Mouse (Mus musculus) cerebellum, adult 8-10 months (tissue): ENCODE data around the gene Tex2.
"Not testable (repeated sequence)": the region's sequence is repeated elsewhere in the genome, so short reads cannot be mapped to it uniquely, and the experiment has no call there.

Source experiments
- DNase-seq: peaks from one replicate; pipeline ENCODE4 v3.0.0; 2022

Tex2 gene

DNA sequence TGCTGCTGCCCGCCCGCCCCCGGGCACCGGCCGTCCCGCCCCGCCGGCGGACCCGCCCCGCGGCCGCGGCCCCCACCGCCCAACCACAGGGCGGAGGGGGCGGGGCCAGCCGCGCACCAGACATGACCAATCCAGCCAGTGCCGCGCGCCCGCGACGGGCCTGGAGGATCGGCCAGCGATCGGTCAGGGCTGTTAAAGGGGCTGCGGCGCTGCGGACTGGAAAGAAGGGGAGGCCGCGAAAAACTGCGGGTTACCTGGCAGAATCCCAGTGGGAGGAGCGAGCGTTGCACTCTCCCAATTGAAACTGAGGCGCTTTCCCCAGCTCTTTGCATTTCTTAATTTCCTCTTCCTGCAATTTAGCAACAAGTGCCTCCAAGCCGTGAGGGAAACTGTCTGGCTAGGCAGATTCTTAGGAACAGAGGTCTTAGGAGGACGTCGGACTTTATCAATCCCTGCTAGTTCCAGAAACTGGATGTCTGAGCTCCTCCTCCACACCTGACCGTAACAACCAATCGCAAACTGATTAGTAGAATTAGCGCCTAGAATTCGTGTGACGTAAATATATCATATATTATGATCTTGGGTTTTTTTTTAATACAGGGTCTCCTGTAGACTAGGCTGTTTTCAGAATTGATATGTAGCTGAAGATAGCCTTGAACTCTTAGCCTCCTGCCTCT is at the start of gene Tex2:
Gene Tex2, minus strand, starts transcription at position 463 of the 677 bp plus-strand sequence.
- peak; percentile 97 for DNase-seq

GRCm38 (mm10) chr11:106662634-106663407 is 49.6 kb upstream of the Tex2 start:
- DNase-seq: no peak

DNA sequence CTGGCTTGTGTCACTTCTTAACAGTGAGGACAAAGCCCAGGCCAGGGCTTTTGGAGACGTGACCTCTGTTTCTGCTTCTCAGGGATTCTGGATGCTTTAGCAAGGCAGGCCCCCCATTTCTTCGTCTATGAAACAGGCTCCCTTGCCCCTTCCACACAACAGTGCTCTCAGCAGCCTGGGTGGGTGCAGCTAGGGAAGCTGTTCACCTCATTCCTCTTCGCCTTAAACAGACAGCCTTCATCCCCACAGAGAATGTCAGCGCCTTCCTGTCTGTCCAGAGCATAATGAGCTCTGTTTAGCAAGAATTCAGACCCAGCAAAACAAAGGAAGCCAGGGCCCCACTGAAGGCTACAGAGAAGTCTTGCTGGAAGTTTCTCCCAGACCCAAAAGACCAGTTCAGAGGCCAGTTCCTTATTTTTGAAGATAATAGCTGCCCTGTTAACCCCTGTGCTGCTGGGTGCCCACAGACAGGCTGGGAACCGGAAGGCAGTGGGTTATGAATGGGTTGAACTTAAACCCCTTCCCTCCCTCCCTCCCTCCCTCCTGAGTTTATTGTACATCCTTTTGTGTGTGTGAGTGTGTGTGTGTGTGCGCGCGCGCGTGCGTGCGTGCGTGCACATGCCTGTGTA is 47.3 kb upstream of the Tex2 start:
- DNase-seq: no peak

DNA sequence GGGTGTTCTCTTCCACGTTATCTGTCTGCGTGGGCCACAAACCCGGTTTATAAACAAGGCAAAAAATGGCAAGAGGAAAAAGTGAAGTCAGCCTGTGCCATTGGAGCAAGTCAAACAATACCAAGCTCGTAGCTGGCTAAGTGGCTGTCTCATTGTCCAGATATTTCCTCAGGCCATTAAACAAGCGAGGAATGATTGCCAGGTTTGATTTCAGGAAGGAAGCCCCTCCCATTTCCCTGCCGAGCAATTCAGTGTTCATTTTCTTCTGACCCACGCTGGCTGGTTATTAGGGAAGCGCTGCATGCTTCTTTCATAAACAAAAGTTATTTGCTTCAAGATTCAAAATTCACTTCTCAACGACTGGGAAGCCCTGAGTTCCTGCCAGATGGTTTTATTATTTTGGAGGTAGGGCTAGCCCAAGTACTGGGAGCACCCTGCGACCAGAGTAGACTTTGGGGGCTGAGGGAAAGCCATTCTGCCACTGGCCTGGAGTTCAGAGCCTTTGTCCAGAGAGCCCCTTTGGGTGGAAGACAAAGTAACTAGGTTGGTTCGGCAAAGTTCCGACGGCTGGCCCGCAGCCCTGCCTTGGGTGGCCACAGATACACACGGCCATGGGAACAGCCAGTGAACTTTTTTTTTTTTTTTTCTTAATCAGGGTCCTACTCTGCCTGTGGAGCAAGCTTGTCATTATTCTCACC is 46.5 kb upstream of the Tex2 start:
- DNase-seq: no peak

DNA sequence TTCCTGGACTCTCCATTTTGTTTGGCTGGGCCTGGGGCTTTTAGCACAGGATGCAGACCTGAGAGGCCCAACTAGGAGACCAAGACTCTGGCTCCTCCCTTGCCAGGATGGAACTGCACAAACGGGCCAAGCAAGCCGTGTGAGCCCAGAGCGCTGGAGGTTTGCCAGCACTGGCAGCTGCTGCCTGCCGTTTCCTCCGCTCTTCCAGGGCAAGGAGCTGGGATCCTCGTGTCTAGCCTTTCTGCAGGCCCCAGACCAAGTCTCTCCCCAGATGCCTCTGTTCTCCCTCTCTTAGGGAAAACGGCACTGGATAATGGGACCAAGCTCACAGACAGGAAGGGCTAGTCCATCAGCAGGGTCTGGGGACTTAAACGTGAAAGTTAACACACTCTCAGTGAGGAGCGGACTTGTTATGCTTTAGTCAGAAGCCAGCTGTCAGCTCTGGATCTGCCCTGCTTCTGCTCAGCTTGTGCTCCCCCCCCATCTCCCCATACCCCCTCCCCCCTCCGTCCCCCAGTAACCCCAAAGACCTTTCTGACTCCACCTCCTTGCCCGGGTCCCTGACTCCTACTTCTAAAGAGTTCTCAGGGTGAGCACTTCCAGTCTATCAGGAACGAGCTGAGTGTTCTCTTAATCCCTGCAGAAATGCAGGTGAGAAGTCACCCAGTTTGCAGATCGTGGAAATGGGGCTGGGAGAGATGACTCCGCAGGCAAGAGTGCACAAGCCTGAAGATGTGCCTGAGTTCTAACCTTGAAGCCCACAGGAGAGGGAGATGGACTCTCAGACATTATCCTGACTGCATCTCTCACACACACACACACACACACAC is 45.0 kb upstream of the Tex2 start:
- peak; percentile 82 for DNase-seq

DNA sequence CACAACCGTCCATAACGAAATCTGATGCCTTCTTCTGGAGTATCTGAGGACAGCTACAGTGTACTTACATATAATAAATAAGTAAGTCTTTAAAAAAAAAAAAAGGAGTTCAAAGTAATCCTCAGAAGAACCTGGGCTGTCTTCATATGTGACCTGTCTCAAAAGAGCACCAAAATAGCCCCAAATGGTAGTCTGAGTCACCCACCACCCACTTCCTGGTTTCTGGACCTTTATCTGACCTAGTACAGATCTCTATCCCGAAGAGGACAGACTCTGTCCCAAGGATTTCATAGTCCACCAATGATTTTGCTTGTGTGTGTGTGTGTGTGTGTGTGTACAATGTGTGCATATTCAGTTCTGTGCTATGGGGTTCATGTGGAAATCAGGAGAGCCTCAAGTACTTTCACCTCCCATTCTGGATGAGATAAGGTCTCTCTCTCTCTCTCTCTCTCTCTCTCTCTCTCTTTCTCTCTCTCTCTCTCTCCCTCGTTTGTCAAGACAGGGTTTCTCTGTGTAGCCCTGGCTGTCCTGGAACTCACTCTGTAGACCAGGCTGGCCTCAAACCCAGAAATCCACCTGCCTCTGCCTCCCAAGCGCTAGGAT is 43.8 kb upstream of the Tex2 start:
- not testable (repeated sequence) for DNase-seq

- DNase-seq: peak; percentile 82
Measured at GRCm38 (mm10) chr11:106648347-106648746, 35.1 kb upstream of the Tex2 start.

DNA sequence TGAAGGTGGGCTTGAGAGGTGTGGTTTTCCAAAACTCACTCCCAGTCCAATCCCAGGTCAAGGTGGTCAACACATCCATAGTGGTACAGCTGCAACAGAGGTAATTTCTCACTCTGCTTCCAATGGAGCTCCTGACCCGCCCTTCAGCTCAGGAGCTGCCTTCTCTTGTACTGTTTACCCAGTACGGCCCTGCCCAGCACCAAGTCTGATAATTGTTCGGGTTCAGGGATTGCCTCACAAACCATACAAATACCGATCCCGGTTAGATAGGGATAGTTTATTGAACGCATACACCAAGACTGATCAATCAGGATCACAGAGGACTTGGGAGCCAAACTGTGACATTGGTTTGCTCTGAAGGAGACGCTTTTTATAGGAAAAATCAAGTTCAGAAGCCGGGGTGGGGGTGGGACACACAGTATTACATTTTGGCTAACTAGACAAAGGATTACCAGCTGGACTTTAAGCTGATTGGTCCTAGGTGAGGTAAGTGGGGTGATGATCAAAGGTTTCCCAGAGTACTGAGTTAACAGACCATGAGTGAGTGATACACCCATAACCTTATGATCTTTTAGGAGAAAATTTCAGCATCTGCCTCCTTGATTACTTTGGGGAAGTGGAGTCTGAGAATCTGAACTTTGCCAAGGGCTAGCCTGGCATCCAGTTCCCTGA is 29.9 kb upstream of the Tex2 start:
- DNase-seq: no peak

GRCm38 (mm10) chr11:106641580-106641979 is 28.4 kb upstream of the Tex2 start:
- no peak for DNase-seq

- DNase-seq: no peak
Measured at GRCm38 (mm10) chr11:106640059-106640458, 26.8 kb upstream of the Tex2 start.

DNA sequence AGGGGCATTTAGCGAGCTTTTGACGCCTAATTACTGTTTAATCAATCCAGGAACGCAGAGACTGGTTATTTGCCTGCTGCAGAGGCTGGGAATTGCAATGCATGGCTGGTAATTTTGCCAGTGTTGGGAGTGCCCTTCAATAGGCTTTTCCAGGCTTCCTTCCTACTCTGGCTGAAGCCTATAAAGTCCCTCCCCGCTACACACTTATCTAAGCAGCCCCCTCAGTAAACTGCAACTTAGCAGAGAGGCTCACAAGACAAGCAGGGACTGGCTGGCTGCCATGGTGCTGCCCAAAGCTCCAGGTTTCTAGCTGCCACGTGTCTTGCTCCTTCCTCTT is 26.1 kb upstream of the Tex2 start:
- no peak for DNase-seq

DNA sequence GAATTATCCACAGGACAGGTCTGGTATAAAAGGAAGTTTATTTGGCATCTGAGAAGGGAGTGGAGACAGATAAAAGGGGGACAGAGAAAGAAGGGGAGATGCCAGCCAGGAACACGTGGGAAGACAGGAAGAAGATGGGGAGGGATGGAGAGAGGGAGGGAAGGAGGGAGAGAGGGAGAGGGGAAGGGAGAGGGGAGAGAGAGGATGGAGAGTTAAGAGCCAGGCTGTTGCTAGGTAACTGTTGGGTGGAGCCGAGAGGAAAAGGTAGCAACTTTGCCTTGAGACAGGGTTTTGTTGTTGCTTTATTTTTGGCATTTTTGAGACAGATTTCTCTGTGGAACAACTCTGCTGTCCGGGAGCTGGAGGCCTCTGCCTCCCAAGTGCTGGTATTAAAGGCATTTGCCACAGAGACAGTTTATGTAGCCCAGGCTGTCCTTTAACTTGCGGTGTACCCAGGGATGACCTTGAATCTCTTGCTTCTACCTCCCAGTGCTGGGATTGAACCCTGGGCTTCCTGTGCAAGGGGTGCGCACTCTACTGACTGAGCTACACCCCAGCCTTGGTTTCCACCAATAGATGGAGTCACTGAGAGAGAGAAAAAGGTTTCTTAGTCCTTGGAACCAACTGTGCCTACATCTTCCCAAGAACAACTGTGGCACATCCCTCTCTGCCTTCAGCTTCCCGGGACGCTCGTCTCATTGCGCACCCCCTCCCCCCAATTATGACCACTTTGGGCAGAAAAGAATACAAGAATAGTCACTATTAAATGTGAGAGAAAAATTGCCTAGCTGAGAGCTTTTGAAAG is 25.5 kb upstream of the Tex2 start:
- DNase-seq: no peak

GRCm38 (mm10) chr11:106637754-106638153 is 24.5 kb upstream of the Tex2 start:
- DNase-seq: no peak

GRCm38 (mm10) chr11:106635946-106636345 is 22.7 kb upstream of the Tex2 start:
- DNase-seq: no peak

DNA sequence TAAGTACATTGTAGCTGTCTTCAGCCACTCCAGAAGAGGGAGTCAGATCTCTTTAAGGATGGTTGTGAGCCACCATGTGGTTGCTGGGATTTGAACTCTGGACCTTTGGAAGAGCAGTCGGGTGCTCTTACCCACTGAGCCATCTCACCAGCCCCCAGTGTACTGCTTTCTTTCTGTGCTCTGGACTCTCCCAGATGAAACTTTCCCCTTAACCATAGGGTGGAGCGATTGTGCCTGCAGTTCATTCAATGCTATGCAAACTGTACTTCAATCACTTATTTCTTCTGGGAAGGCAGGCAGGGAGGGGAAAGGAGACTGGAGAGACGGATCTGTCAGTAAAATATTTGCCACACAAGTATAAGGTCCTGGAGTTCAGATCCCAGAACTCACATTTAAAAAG is 21.0 kb upstream of the Tex2 start:
- not testable (repeated sequence) for DNase-seq

GRCm38 (mm10) chr11:106633456-106633855 is 20.2 kb upstream of the Tex2 start:
- no peak for DNase-seq

DNA sequence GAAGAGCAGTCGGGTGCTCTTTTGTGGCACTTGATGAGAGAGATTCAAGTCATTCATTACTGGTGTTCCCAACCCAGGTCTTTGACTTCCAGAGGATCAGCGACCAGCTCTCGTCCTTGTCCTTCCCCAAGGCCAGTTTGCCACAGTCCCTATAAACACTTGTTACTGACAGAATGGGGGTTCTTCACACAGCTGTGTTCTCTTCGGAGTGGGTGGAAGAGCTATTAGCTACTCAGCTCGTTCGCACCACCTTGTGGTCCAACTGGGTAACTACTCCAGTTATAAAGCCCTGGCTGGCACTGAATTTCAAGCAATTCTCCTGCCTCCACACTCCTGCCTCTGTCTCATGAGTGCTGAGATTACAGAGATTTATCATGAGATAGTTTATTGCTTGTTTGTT is 14.5 kb upstream of the Tex2 start:
- peak; percentile 63 for DNase-seq

DNA sequence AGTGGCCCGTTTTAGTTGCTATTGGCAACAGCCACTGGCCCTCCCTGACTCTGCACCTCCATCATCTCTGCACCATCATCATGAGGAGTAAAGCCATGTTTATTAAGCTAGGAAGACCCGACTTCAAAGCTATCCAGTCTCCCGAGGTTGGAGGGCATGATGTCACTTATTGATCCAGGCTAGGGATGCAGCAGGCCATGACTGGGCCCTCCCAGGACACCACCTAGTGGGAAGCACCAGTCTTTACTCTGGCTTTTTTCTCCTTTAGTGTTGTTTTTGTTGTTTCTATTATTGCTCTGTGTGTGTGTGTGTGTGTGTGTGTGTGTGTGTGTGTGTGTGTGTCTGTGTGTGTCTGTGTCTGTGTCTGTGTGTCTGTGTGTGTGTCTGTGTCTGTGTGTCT is 12.4 kb upstream of the Tex2 start:
- no peak for DNase-seq

DNA sequence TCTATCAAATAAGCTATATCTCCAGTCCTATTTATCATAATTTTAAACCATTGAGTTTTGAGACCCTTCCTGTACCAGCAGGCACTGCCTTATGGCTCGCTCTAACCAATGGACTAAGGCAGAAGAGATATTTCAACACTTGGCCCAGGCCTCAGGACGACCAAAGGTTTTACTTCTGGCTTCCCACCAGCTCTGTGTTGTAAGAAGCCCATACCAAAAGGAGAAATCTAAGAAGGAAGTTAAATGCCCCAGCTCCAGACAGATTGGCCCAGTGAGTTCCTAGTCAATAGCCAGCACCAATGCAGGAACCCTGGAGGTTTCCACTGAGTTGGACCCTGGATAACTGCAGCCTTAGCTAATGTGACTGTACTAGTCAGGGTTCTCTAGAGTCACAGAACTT is 10.4 kb upstream of the Tex2 start:
- no peak for DNase-seq

GRCm38 (mm10) chr11:106622056-106622455 is 8.8 kb upstream of the Tex2 start:
- no peak for DNase-seq

- DNase-seq: not testable (repeated sequence)
Measured at GRCm38 (mm10) chr11:106618768-106619167, 5.5 kb upstream of the Tex2 start.
